Mouse (Mus musculus) activated CD4-positive, CD25-positive, alpha-beta regulatory T cell (primary cell): ENCODE measurements around the gene Ttc39a. TPM values are rescaled to one million over a fixed set of nuclear protein-coding genes. Genes with fewer than 3 reads are reported as not detected.

Experiments used
- polyA plus RNA-seq, 2 experiments: library from polyadenylated mRNA; unstranded; fragments of 100-300 nt; shearing (Covaris generic); gene quantifications; one replicate each; pipeline ENCODE4 v1.2.1; 2017

Ttc39a gene
- polyA plus RNA-seq: under 1 TPM; 0.07 to 0.26 TPM

DNA sequence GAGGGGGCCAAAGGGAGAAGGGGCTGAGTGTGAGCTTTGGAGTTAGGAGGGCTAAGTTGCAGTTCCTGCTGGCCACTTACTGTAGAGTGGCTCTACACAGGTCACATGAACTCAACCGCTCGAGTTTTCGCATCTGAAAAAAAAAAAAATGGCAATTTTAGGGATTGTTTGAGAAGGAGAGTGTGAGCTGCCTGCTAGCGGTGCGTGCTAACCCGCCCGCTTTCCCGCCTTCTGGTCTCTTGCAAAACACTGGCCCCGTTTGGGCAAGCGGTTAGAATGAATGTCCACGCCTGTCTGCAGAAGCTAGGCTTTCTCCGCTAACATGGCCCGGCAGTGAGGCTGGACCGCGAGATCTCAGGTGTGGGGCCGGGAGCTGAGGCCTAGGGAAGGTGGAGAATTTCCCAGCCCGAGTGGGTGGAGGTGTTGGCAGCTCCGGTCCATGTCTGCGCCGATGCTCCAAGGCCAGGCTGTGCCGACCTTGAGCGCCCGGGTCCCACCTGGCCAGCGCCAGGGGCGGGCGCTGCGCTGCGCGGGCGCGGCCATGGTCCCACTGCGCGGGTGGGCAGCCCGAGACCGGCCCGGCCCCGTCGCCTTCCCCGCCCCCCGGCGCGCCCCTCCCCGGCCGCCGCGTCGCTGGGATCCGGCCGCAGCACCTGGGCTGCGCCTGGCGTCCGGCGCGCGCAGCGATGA is at the start of gene Ttc39a:
Ttc39a (plus strand) TSS at position 138 of the 690 bp plus-strand sequence.

GRCm38 (mm10) chr4:109484621-109485020 is 78.2 kb downstream of the Ttc39a start, which contains the start of gene Rnf11:
Gene Rnf11, minus strand, starts transcription at chr4:109484728.

Other genes starting within 250 kb of the Ttc39a start
- 100 to 1,000 TPM; 122 to 127 TPM for gene Osbpl9, start 204.4 kb upstream of the Ttc39a start, polyA plus RNA-seq
- gene Calr4, start 172.1 kb upstream of the Ttc39a start, polyA plus RNA-seq: under 1 TPM in 1 of 2 experiments, not detected in 1; 0.28 TPM
- gene Eps15, start 126.4 kb upstream of the Ttc39a start, polyA plus RNA-seq: 100 to 1,000 TPM in 1 of 2 experiments, 10 to 100 TPM in 1; 98.2 to 111 TPM
- gene Rnf11, start 78.1 kb downstream of the Ttc39a start, polyA plus RNA-seq: 10 to 100 TPM; 39.7 to 44.0 TPM
- gene 4930522H14Rik, start 124.7 kb downstream of the Ttc39a start, polyA plus RNA-seq: not detected